Comparison of ENCODE assay signal across 12 mouse cellular contexts in the genomic region with DNA sequence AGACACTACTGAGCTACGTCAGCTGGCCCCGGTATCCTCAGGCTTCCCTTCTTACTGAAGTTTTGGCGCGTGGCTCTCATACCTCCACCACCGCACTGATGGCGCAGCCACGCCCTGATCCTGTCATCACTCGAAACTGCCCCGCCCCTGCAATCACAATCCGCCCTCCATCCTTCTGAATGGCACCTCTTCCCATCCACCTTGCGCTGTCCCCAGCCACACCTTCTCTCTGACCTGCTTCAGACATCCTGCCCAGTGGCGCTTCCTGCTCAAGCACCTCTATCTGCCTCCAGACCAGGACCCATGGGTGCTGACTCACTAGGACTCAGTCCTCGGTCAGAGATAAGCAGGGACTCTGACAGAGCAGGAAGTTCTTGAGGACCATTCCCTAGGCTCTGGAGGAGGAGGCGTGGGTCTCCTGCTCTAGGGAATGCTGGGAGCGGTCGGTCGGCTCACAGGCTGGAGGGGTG. TPM values are rescaled to one million over a fixed set of nuclear protein-coding genes. Genes with fewer than 3 reads are reported as not detected.
DNase-seq lines count a peak whose midpoint lies in the region; ATAC-seq lines count a peak whose summit lies in the region.
"Had no signal": no experiment of that assay in that cellular context is flagged by ENCODE, and none has a peak within 500 bp of the region (broad histone marks: within the 10 kb centered on the region; RNA-seq: fewer than 3 reads in every experiment).

No protein-coding gene starts in this region.

- H3K27me3 ChIP-seq in kidney, embryonic 16.5 days (ENCODE audit: insufficient read depth, low read length) = peaks cover 19% of the 10 kb centered on the region
- peaks cover 20% of the 10 kb centered on the region for H3K27me3 ChIP-seq in midbrain, embryonic 16.5 days (ENCODE audit: control insufficient read depth, insufficient read depth, low read depth, low read length)

- 7% methylated on average over 17 of the region's 17 CpGs for WGBS in kidney, embryonic 16.5 days
- 17% methylated on average over 17 of the region's 17 CpGs for WGBS in midbrain, embryonic 16.5 days

- H3K4me3 ChIP-seq in kidney, embryonic 16.5 days (ENCODE audit: low read length) = no peak overlapping the region
- H3K4me3 ChIP-seq in midbrain, embryonic 16.5 days (ENCODE audit: low read depth, low read length) = no peak overlapping the region
- H3K4me3 ChIP-seq: erythroblast, embryonic 14.5 days; midbrain, embryonic 10.5 days had no signal

- peak overlapping the region; percentile 23; the same call in 1 of the 2 replicates for H3K4me2 ChIP-seq in kidney, embryonic 16.5 days (replicated peaks; ENCODE audit: low read depth, low read length)
- no peak overlapping the region for H3K4me2 ChIP-seq in midbrain, embryonic 16.5 days (ENCODE audit: low read length)

- peak; percentile 40; the same call in 1 of the 2 replicates for ATAC-seq in kidney, embryonic 16.5 days (ENCODE audit: low FRiP score, low TSS enrichment)
- ATAC-seq in CD4-positive, CD25-positive, alpha-beta regulatory T cell, adult 4 months = peak; percentile 54
- ATAC-seq in common myeloid progenitor, adult 5-6 weeks (replicated peaks; ENCODE audit: low read depth, poor library complexity, severe bottlenecking) = peak; percentile 61
- peak; percentile 54 for ATAC-seq in megakaryocyte progenitor cell, adult 5-6 weeks (replicated peaks; ENCODE audit: poor library complexity)
- ATAC-seq in midbrain, embryonic 16.5 days = no peak

- no peak for DNase-seq in kidney, postnatal 14 days
- DNase-seq in cerebellum, adult 9-10 months = no peak
- no peak for DNase-seq in ovary, adult 18-20 months (ENCODE audit: low spot score)
- DNase-seq: gastrocnemius, postnatal 10 days had no signal

- no peak overlapping the region for H3K9ac ChIP-seq in kidney, embryonic 16.5 days (replicated peaks; ENCODE audit: low read length)
- H3K9ac ChIP-seq in midbrain, embryonic 16.5 days (ENCODE audit: low read depth, low read length) = no peak overlapping the region

- no peak overlapping the region for H3K27ac ChIP-seq in kidney, embryonic 16.5 days (ENCODE audit: low read length)
- no peak overlapping the region for H3K27ac ChIP-seq in midbrain, embryonic 16.5 days (ENCODE audit: low read length)
- H3K27ac ChIP-seq: midbrain, embryonic 10.5 days had no signal

- H3K9me3 ChIP-seq in kidney, embryonic 16.5 days (ENCODE audit: low read length) = no peaks in the 10 kb centered on the region
- no peaks in the 10 kb centered on the region for H3K9me3 ChIP-seq in midbrain, embryonic 16.5 days (replicated peaks; ENCODE audit: control insufficient read depth, low read length, poor library complexity, severe bottlenecking)
- H3K9me3 ChIP-seq: midbrain, embryonic 10.5 days had no signal

- peaks cover 5% of the 10 kb centered on the region; the same call in 1 of the 2 replicates for H3K4me1 ChIP-seq in kidney, embryonic 16.5 days (ENCODE audit: insufficient read depth, low read length)
- no peaks in the 10 kb centered on the region; the same call in 1 of the 2 replicates for H3K4me1 ChIP-seq in midbrain, embryonic 16.5 days (ENCODE audit: control insufficient read depth, insufficient read depth, low read length)

- H3K36me3 ChIP-seq in kidney, embryonic 16.5 days (ENCODE audit: insufficient read depth, low read length) = no peaks in the 10 kb centered on the region
- H3K36me3 ChIP-seq in midbrain, embryonic 16.5 days (ENCODE audit: control insufficient read depth, insufficient read depth, low read length) = no peaks in the 10 kb centered on the region
- H3K36me3 ChIP-seq: midbrain, embryonic 10.5 days had no signal

RNA-seq across cellular contexts. Expression of gene Tulp1, which starts 10.6 kb away (rescaled TPM):
- 6.4 and 8.7 TPM in 2 replicates for polyA plus RNA-seq in kidney, embryonic 16.5 days (2015; fragmentation: Nextera tagmentation; extraction: Ambion mirVana)
- polyA plus RNA-seq in CD4-positive, CD25-positive, alpha-beta regulatory T cell, adult 4 months (2017; shearing (Covaris generic)) = under 1 TPM in 1 of 2 experiments, not detected in 1; 0.34 TPM
- total RNA-seq in common myeloid progenitor, adult 5-6 weeks (2017) = not detected in 2 replicates
- not detected in 2 replicates for total RNA-seq in megakaryocyte progenitor cell, adult 5-6 weeks (2015)
- not detected in 2 replicates for total RNA-seq in megakaryocyte progenitor cell, adult 5-6 weeks (2017)
- polyA plus RNA-seq in midbrain, embryonic 16.5 days (2015; fragmentation: Nextera tagmentation; extraction: Ambion mirVana) = 1.4 and 1.7 TPM in 2 replicates
- total RNA-seq: left cerebral cortex, postnatal 25 days had no signal

RNA-seq across cellular contexts. Expression of gene Tead3, which starts 25.0 kb away (rescaled TPM):
- 10.7 and 11.5 TPM in 2 replicates for polyA plus RNA-seq in kidney, embryonic 16.5 days (2015; fragmentation: Nextera tagmentation; extraction: Ambion mirVana)
- not detected for polyA plus RNA-seq in CD4-positive, CD25-positive, alpha-beta regulatory T cell, adult 4 months (2017; shearing (Covaris generic))
- total RNA-seq in common myeloid progenitor, adult 5-6 weeks (2017) = not detected in 2 replicates
- total RNA-seq in megakaryocyte progenitor cell, adult 5-6 weeks (2015) = 0.15 and 1.9 TPM in 2 replicates
- total RNA-seq in megakaryocyte progenitor cell, adult 5-6 weeks (2017) = 0.04 TPM in 1 of 2 replicates, not detected in the other
- 1.3 and 1.4 TPM in 2 replicates for polyA plus RNA-seq in midbrain, embryonic 16.5 days (2015; fragmentation: Nextera tagmentation; extraction: Ambion mirVana)

RNA-seq across cellular contexts. Expression of gene Rpl10a, which starts 47.4 kb away (rescaled TPM):
- polyA plus RNA-seq in kidney, embryonic 16.5 days (2015; fragmentation: Nextera tagmentation; extraction: Ambion mirVana) = 543 and 653 TPM in 2 replicates
- 100 to 1,000 TPM; 798 to 811 TPM for polyA plus RNA-seq in CD4-positive, CD25-positive, alpha-beta regulatory T cell, adult 4 months (2017; shearing (Covaris generic))
- total RNA-seq in common myeloid progenitor, adult 5-6 weeks (2017) = 1,140 and 1,191 TPM in 2 replicates
- total RNA-seq in megakaryocyte progenitor cell, adult 5-6 weeks (2015) = 3,042 and 3,166 TPM in 2 replicates
- 795 and 921 TPM in 2 replicates for total RNA-seq in megakaryocyte progenitor cell, adult 5-6 weeks (2017)
- polyA plus RNA-seq in midbrain, embryonic 16.5 days (2015; fragmentation: Nextera tagmentation; extraction: Ambion mirVana) = 304 and 312 TPM in 2 replicates
